7 mouse cellular contexts compared by ENCODE assay signal in genomic region chr7:67463565-67463964, GRCm38 (mm10).
A peak's percentile ranks its signal among the peaks of the same experiment; 100 is the strongest.
DNase-seq lines count a peak whose midpoint lies in the region; ATAC-seq and TF ChIP-seq lines count a peak whose summit lies in the region.

No protein-coding gene starts in this region.

- H3K27ac ChIP-seq in hindbrain, embryonic 11.5 days (ENCODE audit: low read depth, low read length), result 0 out of 2 replicates have a peak overlapping the region, but pooled peaks have one; percentile 21
- H3K27ac ChIP-seq in neural tube, embryonic 15.5 days (replicated peaks), result 0 out of 2 replicates have a peak overlapping the region, but pooled peaks have one; percentile 18

- H3K4me1 ChIP-seq in hindbrain, embryonic 11.5 days (replicated peaks; ENCODE audit: control insufficient read depth, insufficient read depth, low read length), result peaks cover 4% of the 10 kb centered on the region
- H3K4me1 ChIP-seq in lung, adult 2 months (ENCODE audit: control insufficient read depth, insufficient read depth, low read length), result peaks cover 34% of the 10 kb centered on the region
- H3K4me1 ChIP-seq in neural tube, embryonic 15.5 days, result peaks cover 20% of the 10 kb centered on the region

- TF ChIP-seq POLR2A in lung, adult 2 months (IDR thresholded peaks at IDR 0.05; ENCODE audit: borderline replicate concordance, extremely low read depth, low read depth, low read length), result peak; percentile 38; the same call in 1 of the 2 replicates

- no peak overlapping the region for H3K9ac ChIP-seq in hindbrain, embryonic 11.5 days (ENCODE audit: low read depth, low read length)
- H3K9ac ChIP-seq in neural tube, embryonic 15.5 days (replicated peaks), result no peak overlapping the region

- no peak overlapping the region for H3K4me3 ChIP-seq in hindbrain, embryonic 11.5 days (ENCODE audit: low read depth, low read length)
- no peak overlapping the region for H3K4me3 ChIP-seq in lung, adult 2 months (replicated peaks; ENCODE audit: extremely low read depth, low read depth, low read length)
- no peak overlapping the region for H3K4me3 ChIP-seq in neural tube, embryonic 15.5 days (replicated peaks)

- peak; percentile 69 for DNase-seq in adrenal gland, postnatal 14 days
- peak; percentile 74 for DNase-seq in embryo, embryonic 10 days (ENCODE audit: low spot score)
- DNase-seq in hindbrain, embryonic 11.5 days (ENCODE audit: low spot score), result peak; percentile 54
- DNase-seq in lung, adult 2 months, result peak; percentile 50
- no peak for DNase-seq in T-cell, adult 2 months (ENCODE audit: low spot score)
- DNase-seq in spleen, postnatal 4 days (ENCODE audit: low spot score in 2 of 2), result no peak

- ATAC-seq in hindbrain, embryonic 11.5 days (ENCODE audit: low FRiP score), result peak; percentile 56; the same call in 1 of the 2 replicates
- ATAC-seq in neural tube, embryonic 15.5 days (ENCODE audit: low FRiP score), result peak; percentile 18; the same call in 1 of the 2 replicates

- no peaks in the 10 kb centered on the region for H3K36me3 ChIP-seq in hindbrain, embryonic 11.5 days (ENCODE audit: control insufficient read depth, insufficient read depth, low read length)
- no peaks in the 10 kb centered on the region for H3K36me3 ChIP-seq in neural tube, embryonic 15.5 days

- no peak overlapping the region for H3K4me2 ChIP-seq in hindbrain, embryonic 11.5 days (replicated peaks; ENCODE audit: low read depth, low read length)
- H3K4me2 ChIP-seq in neural tube, embryonic 15.5 days, result no peak overlapping the region

- no peak for TF ChIP-seq CTCF in lung, adult 2 months (IDR thresholded peaks at IDR 0.05; ENCODE audit: insufficient read depth, low read length)

- WGBS in hindbrain, embryonic 11.5 days, result 9% methylated on average over 7 of the region's 7 CpGs
- WGBS in lung, adult 2 months, result 27% methylated on average over 7 of the region's 7 CpGs
- WGBS in neural tube, embryonic 15.5 days, result 15% methylated on average over 7 of the region's 7 CpGs

- no peaks in the 10 kb centered on the region for H3K9me3 ChIP-seq in hindbrain, embryonic 11.5 days (ENCODE audit: control insufficient read depth, low read length)
- H3K9me3 ChIP-seq in neural tube, embryonic 15.5 days (replicated peaks), result no peaks in the 10 kb centered on the region

- no peaks in the 10 kb centered on the region for H3K27me3 ChIP-seq in hindbrain, embryonic 11.5 days (ENCODE audit: control insufficient read depth, insufficient read depth, low read length)
- no peaks in the 10 kb centered on the region for H3K27me3 ChIP-seq in neural tube, embryonic 15.5 days (replicated peaks)

Comparison
In these comparisons a context has a peak if more than half of its experiments do, and no peak if none do; other contexts are left out.
1. DNase-seq: peak in adrenal gland, postnatal 14 days (single experiment), embryo, embryonic 10 days (single experiment), hindbrain, embryonic 11.5 days (single experiment) and lung, adult 2 months (single experiment); none in T-cell, adult 2 months (single experiment) and spleen, postnatal 4 days (0 of 2).